Mouse (Mus musculus) embryonic facial prominence, embryonic 15.5 days (tissue): ENCODE measurements around the gene Bco2. TPM values are rescaled to one million over a fixed set of nuclear protein-coding genes. Genes with fewer than 3 reads are reported as not detected.
A peak's percentile ranks its signal among the peaks of the same experiment; 100 is the strongest.

Experiments
- ATAC-seq: fragments of 200-750 bp; cut with Nextera tagmentation; 2 replicates; pipeline ENCODE4 v1.8.0; 2017; ENCODE audit warnings: low read depth, moderate TSS enrichment; ENCODE audit not compliant: insufficient number of reproducible peaks, low FRiP score, low TSS enrichment
- H3K27ac ChIP-seq: fragments of 300-500 bp; sonication (generic); replicated peaks from 2 replicates; pipeline ENCODE4 v1.5.1; 2015; ENCODE audit warnings: mild to moderate bottlenecking, inconsistent platforms
- H3K27me3 ChIP-seq: fragments of 300-500 bp; sonication (generic); 2 replicates; pipeline ENCODE4 v1.6.1; 2015; ENCODE audit warnings: inconsistent platforms
- H3K36me3 ChIP-seq: fragments of 300-500 bp; sonication (generic); 2 replicates; pipeline ENCODE4 v1.6.1; 2015; ENCODE audit warnings: mild to moderate bottlenecking, inconsistent platforms
- H3K4me1 ChIP-seq: fragments of 300-500 bp; sonication (generic); 2 replicates; pipeline ENCODE4 v1.6.1; 2015; ENCODE audit warnings: inconsistent platforms
- H3K4me2 ChIP-seq: fragments of 300-500 bp; sonication (generic); replicated peaks from 2 replicates; pipeline ENCODE4 v1.6.1; 2015; ENCODE audit warnings: mild to moderate bottlenecking, inconsistent platforms
- H3K4me3 ChIP-seq: fragments of 300-500 bp; sonication (generic); replicated peaks from 2 replicates; pipeline ENCODE4 v1.5.1; 2015; ENCODE audit warnings: mild to moderate bottlenecking, inconsistent platforms
- H3K9ac ChIP-seq: fragments of 300-500 bp; sonication (generic); 2 replicates; pipeline ENCODE4 v1.6.1; 2015; ENCODE audit warnings: inconsistent platforms
- H3K9me3 ChIP-seq: fragments of 300-500 bp; sonication (generic); replicated peaks from 2 replicates; pipeline ENCODE4 v1.6.1; 2016; ENCODE audit warnings: inconsistent platforms
- WGBS: fragments of 180-500 bp; shearing (Covaris S2); methylation state at CpG from one replicate; pipeline ENCODE4 v1.1.7; 2015; 5-methylcytosine and 5-hydroxymethylcytosine counted together
- polyA plus RNA-seq: library from polyadenylated mRNA; unstranded; fragments of >200 nt; fragmentation: Nextera tagmentation; extraction: Ambion mirVana; gene quantifications from 2 replicates; pipeline ENCODE4 v1.2.1, GENCODE M21; 2015

Gene Bco2
- polyA plus RNA-seq, 1 experiment from 2014 or later, result 0.52 TPM

DNA sequence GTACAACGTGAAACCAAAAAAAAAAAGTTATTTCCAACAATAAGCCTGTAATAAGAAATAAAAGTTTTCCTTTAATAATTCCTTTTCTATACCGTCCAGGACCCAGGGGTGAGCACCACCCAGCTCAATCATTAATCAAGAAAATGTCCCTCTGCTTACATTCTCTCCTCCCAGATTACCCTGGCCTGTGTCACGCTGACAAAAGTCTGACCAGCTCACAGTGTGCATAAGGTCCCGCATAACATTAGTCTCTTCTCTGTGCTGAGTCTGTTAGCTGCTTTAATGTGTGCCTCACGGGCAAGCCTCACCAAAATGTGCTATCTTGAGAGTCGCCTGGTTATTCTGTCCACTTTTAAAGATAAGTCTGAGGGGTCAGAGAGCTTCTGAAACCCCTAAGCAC lies 49.6 kb downstream of the Bco2 start:
- WGBS, result 66% methylated on average over 6 of the region's 6 CpGs
- H3K27ac ChIP-seq, result no peak overlapping the region
- H3K4me1 ChIP-seq, result no peaks in the 10 kb centered on the region; the same call in 1 of the 2 replicates
- no peaks in the 10 kb centered on the region for H3K9me3 ChIP-seq
- no peaks in the 10 kb centered on the region for H3K27me3 ChIP-seq
- no peak overlapping the region for H3K4me3 ChIP-seq
- H3K9ac ChIP-seq, result no peak overlapping the region
- H3K36me3 ChIP-seq, result no peaks in the 10 kb centered on the region
- no peak overlapping the region for H3K4me2 ChIP-seq
- ATAC-seq, result no peak

DNA sequence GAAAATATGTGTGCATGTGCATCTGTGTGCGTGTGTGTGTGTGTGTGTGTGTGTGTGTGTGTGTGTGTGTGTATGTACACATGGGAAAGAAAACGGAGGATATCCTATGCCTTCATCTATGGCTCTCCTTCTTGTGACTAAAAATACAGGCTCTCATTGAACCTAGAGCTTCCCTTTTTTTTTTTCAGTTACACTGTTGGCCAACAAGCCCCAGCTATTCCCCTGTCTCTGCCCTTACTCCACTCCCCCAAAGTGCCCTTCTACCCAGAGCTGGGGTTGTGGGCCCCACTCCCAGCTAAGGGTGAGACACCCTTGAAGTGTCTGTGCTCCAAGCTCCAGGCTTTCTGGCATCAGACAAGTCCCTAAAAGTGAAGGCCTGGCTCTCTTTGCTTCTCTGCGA lies 52.0 kb downstream of the Bco2 start:
- no peak overlapping the region for H3K27ac ChIP-seq
- H3K4me3 ChIP-seq, result no peak overlapping the region
- no peaks in the 10 kb centered on the region for H3K36me3 ChIP-seq
- WGBS, result 76% methylated on average over 3 of the region's 3 CpGs
- H3K27me3 ChIP-seq, result no peaks in the 10 kb centered on the region
- no peak for ATAC-seq
- H3K4me2 ChIP-seq, result no peak overlapping the region
- no peaks in the 10 kb centered on the region; the same call in 1 of the 2 replicates for H3K4me1 ChIP-seq
- H3K9ac ChIP-seq, result no peak overlapping the region
- no peaks in the 10 kb centered on the region for H3K9me3 ChIP-seq

DNA sequence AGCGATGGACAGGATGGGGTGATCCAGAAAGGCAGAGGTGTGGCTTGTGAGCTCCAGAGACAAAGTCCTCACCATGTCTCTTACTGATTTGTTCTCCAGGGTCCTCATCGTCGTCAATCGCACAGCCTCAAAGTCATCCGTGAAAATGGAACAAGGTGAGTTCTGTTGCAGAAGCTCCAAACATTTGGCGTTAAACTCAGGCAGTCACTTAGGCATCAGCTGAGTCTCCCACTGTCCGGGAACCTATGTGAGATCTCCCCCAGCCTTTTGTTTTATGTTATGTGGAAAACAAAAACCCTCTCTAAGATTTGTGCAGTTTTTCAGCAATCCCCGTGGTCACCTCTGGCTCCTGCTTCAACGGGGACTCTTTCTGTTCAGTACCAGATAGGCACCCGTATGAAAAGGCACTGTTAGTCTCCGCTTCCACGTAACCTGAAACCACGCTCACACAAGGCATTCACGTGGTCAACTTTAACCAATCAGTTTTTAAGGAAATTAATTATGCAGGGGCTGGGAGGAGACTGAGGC lies 53.9 kb downstream of the Bco2 start:
- H3K27me3 ChIP-seq, result no peaks in the 10 kb centered on the region
- peak; percentile 79; the same call in 1 of the 2 replicates for ATAC-seq
- peak overlapping the region; percentile 30 for H3K4me3 ChIP-seq
- WGBS, result 16% methylated on average over 14 of the region's 14 CpGs
- peak overlapping the region; percentile 43 for H3K4me2 ChIP-seq
- H3K9me3 ChIP-seq, result no peaks in the 10 kb centered on the region
- H3K36me3 ChIP-seq, result no peaks in the 10 kb centered on the region
- H3K4me1 ChIP-seq, result no peaks in the 10 kb centered on the region; the same call in none of the 2 replicates
- H3K9ac ChIP-seq, result no peak overlapping the region
- H3K27ac ChIP-seq, result no peak overlapping the region

DNA sequence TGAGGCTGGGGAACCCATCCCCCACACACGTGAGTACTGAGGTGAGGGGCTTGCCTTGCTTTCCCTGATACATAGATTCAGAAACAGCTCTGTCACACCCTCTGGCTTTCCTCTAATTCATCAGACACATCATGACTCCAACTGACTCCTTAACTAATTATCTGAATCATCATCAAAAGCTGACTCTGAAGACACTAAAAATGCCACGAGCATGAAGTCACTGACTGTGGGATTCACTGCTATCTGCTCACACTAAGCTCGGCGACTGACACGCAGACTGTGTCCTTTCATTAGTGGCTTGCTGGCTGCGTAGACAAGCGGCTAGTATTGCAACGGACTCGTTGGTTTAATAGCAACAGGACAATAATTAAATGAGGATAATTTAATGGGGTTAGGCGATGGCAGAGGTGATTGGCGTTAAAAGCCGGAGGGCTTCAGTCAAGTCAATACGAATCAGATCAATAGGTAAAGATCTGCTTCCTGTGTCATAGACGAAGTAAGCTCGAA lies 54.5 kb downstream of the Bco2 start:
- Histone ChIP-seq H3K27ac (no peak overlapping the region), H3K4me2 (peak overlapping the region; percentile 43), H3K9me3 (no peaks in the 10 kb centered on the region), H3K4me1 (no peaks in the 10 kb centered on the region; the same call in 1 of the 2 replicates), H3K27me3 (no peaks in the 10 kb centered on the region), H3K36me3 (no peaks in the 10 kb centered on the region), H3K9ac (no peak overlapping the region), H3K4me3 (peak overlapping the region; percentile 30)
- no peak for ATAC-seq
- WGBS, result 75% methylated on average over 15 of the region's 15 CpGs

DNA sequence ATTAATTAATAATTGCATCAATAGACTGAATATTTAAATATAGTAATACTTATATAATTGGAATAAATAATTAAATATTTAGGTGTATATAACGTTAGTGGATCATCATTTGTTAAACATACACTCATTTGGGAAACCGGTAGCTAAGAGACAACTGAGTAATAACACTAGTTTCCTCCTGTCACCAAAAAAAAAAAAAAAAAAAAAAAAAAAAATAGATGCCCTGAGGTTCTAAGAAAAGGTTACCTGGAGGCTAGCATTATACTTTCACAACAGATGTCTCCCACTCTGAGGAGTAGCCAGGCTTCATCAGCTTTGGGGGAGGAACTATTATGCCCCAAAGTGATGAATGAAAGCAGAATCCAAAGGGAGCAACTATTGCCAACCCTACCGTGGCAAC lies 55.2 kb downstream of the Bco2 start:
- WGBS, result 85% methylated on average over 3 of the region's 3 CpGs
- no peaks in the 10 kb centered on the region for H3K9me3 ChIP-seq
- no peaks in the 10 kb centered on the region; the same call in 1 of the 2 replicates for H3K4me1 ChIP-seq
- no peaks in the 10 kb centered on the region for H3K27me3 ChIP-seq
- no peak for ATAC-seq
- H3K36me3 ChIP-seq, result no peaks in the 10 kb centered on the region
- H3K4me3 ChIP-seq, result no peak overlapping the region
- H3K9ac ChIP-seq, result no peak overlapping the region
- no peak overlapping the region for H3K4me2 ChIP-seq
- no peak overlapping the region for H3K27ac ChIP-seq

DNA sequence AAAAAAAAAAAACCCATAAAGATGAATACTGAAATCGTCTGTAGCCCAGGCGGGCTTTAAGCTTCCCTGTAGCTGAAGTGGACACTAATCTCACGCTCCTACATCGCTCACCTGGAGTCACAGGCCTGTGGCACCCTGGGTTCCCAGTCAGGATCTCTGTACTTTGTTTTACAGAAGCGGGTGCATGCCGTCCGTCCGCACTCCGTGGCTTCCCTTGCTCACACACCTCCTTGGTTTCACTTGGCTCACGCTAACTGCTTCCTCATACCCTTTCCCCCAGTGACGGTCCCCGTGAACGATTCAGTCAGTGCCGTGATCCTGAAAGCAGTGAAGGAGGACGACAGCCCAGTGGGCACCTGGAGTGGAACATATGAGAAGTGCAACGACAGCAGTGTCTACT lies 56.2 kb downstream of the Bco2 start:
- Histone ChIP-seq H3K4me1 (no peaks in the 10 kb centered on the region; the same call in 1 of the 2 replicates), H3K4me3 (no peak overlapping the region), H3K4me2 (no peak overlapping the region), H3K9ac (no peak overlapping the region), H3K27me3 (no peaks in the 10 kb centered on the region), H3K27ac (no peak overlapping the region), H3K36me3 (no peaks in the 10 kb centered on the region), H3K9me3 (no peaks in the 10 kb centered on the region)
- WGBS, result 83% methylated on average over 16 of the region's 16 CpGs
- ATAC-seq, result no peak

DNA sequence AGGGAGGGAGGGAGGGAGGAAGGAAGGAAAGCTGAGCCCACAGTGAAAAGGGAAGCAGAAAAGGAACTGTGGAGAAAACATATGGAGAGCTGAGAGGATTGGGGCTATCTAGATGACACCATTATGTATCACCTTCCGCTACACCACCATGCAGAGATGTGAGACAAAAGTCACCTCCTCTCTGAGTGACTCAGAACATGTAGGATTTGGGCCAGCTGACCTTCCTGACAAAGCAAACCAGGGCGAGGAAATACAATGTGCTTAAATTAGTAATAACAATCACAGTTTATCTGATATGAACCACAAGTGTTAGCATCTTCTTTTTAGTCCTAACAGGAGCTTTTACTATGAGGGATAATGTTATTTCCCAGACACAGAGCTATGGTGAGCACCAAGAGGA lies 57.4 kb downstream of the Bco2 start:
- no peaks in the 10 kb centered on the region; the same call in 1 of the 2 replicates for H3K4me1 ChIP-seq
- H3K4me3 ChIP-seq, result no peak overlapping the region
- H3K27me3 ChIP-seq, result no peaks in the 10 kb centered on the region
- H3K36me3 ChIP-seq, result no peaks in the 10 kb centered on the region
- no peak overlapping the region for H3K4me2 ChIP-seq
- no peak overlapping the region for H3K9ac ChIP-seq
- ATAC-seq, result no peak
- H3K9me3 ChIP-seq, result no peaks in the 10 kb centered on the region
- 80% methylated on average over 2 of the region's 2 CpGs for WGBS
- H3K27ac ChIP-seq, result no peak overlapping the region

DNA sequence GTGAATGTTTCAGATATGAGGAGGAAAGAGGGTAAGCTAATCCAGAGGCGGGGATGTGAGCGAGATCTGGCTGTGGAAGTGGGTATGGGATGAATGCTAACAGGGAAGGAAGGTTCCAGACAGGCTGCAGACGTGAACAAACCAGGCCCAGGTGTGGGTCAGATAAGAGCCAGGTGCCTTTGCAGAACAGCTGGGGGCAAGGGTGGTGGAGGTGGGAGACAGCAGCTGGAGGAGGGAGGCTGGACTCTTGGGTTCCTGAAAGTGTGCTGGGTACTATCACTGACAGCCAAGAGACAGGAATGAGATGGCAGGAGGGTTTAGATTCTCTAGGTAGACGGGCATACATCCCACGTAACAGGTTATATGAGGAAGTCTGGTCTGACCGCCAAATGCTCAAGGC lies 57.9 kb downstream of the Bco2 start:
- no peaks in the 10 kb centered on the region; the same call in 1 of the 2 replicates for H3K4me1 ChIP-seq
- WGBS, result 47% methylated on average over 6 of the region's 6 CpGs
- no peak overlapping the region for H3K4me2 ChIP-seq
- ATAC-seq, result no peak
- no peak overlapping the region for H3K4me3 ChIP-seq
- H3K27ac ChIP-seq, result no peak overlapping the region
- no peak overlapping the region for H3K9ac ChIP-seq
- H3K27me3 ChIP-seq, result no peaks in the 10 kb centered on the region
- no peaks in the 10 kb centered on the region for H3K9me3 ChIP-seq
- H3K36me3 ChIP-seq, result no peaks in the 10 kb centered on the region

DNA sequence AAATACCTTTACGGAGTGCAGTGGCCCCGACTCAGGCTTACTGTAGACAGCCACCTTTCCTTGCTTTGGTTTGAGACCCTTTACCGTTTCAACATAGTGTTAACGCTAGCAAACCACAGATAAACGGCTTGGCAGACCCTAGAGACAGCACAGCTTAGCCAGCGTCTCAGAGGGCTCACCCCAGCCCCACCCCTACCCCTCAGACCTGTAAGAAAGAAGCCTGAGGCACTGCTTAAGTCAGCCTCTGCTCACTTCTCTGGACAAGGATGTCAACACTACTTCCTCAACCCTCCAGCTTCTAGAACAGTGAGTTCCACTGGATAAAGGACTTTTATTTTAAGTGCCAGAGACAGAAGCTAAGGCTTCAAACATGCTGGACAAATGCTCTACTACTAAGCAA lies 58.4 kb downstream of the Bco2 start:
- Histone ChIP-seq H3K36me3 (no peaks in the 10 kb centered on the region), H3K4me1 (no peaks in the 10 kb centered on the region; the same call in 1 of the 2 replicates), H3K9me3 (no peaks in the 10 kb centered on the region), H3K27me3 (no peaks in the 10 kb centered on the region), H3K4me2 (no peak overlapping the region), H3K9ac (no peak overlapping the region), H3K27ac (no peak overlapping the region), H3K4me3 (no peak overlapping the region)
- WGBS, result 14% methylated on average over 6 of the region's 6 CpGs
- no peak for ATAC-seq

DNA sequence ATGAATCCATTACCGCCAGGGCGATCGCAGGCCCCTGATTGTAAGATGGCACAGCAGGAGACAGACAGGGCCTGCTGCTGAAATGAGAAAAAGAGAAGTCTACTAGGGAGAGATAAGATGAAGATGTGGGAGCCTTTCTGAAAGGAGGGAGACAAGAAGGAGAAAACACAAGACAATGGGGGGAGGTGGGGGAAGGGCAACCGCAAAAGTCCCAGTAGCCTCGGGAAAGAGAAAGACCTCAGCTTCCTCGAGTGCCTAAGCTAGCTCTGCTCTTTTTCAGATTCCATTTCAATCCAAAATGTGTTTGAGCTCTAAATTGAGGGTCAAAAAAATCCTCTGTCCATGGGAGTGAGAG lies 58.9 kb downstream of the Bco2 start:
- 31% methylated on average over 6 of the region's 6 CpGs for WGBS
- Histone ChIP-seq H3K36me3 (no peaks in the 10 kb centered on the region), H3K4me1 (no peaks in the 10 kb centered on the region; the same call in 1 of the 2 replicates), H3K9ac (no peak overlapping the region), H3K4me3 (no peak overlapping the region), H3K4me2 (no peak overlapping the region), H3K27me3 (no peaks in the 10 kb centered on the region), H3K27ac (no peak overlapping the region), H3K9me3 (no peaks in the 10 kb centered on the region)
- ATAC-seq, result no peak

DNA sequence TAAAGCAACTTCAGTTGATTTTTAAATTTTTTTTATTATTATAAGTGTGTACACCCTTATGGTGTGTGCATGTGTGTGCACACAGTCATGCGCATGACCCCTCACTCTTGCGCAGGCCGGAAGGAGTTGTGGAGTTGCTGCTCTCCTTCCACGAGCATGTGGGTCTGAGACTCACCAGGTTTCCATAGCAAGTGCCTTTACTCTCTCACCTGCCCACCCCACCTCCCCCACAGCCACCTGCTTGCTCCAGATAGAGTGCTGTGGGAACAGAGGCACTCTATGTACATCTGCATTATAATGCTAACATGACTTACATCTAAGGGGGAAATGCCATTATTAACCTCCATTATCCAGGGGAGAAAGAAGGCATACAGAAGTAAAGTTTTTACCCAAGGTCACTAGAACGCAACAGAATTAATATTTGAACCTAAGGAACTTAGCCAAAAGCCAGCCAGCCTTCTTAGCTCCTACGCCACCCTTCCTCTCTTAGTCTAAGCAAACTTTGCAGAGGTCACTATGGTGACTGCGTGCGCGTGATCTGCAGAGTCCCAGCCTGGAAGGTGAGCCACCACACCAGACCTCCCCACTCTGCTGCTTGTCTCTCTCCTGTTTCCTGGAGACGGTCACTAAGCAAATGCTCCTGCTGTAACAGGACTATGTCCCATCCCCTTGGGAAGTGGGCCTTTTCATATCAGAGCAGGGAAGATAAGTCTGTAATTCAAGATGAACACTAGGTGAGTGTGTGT lies 59.4 kb downstream of the Bco2 start:
- Histone ChIP-seq H3K4me1 (no peaks in the 10 kb centered on the region; the same call in 1 of the 2 replicates), H3K4me2 (no peak overlapping the region), H3K9ac (no peak overlapping the region), H3K4me3 (no peak overlapping the region), H3K9me3 (no peaks in the 10 kb centered on the region), H3K27me3 (no peaks in the 10 kb centered on the region), H3K36me3 (no peaks in the 10 kb centered on the region), H3K27ac (no peak overlapping the region)
- WGBS, result 75% methylated on average over 10 of the region's 10 CpGs
- ATAC-seq, result no peak
